Mouse (Mus musculus) gastrocnemius, adult 8-10 months (tissue): ENCODE measurements around the gene Zkscan3. TPM values are rescaled to one million over a fixed set of nuclear protein-coding genes. Genes with fewer than 3 reads are reported as not detected.

Experiments
- DNase-seq, 2 experiments: peaks; one replicate each; pipeline ENCODE4 v3.0.0; 2022; ENCODE audit warnings: low spot score in 2 of 2
- microRNA-seq: library from miRNA; unstranded; fragments of <30 nt; microRNA quantifications from one replicate; pipeline ENCODE4 v1.2.0, GENCODE M21; 2022
- total RNA-seq, 4 experiments: library from RNA; stranded (reverse); gene quantifications; 2 replicates each; pipeline ENCODE4 v1.2.4; 2022

Gene Zkscan3
- total RNA-seq, 4 experiments from 2014 or later: 11.5 to 13.3 (median 12.1) TPM

- DNase-seq: no peak
These were observed 5.1 kb downstream of the Zkscan3 start for GRCm38 (mm10) chr13:21397486-21397885.

GRCm38 (mm10) chr13:21396048-21396447, 6.5 kb downstream of the Zkscan3 start:
- peak in 1 of 2 experiments; percentile 4 for DNase-seq

- DNase-seq: no peak
These were observed 6.9 kb downstream of the Zkscan3 start for GRCm38 (mm10) chr13:21395623-21396022.

- no peak for DNase-seq
These were observed 7.3 kb downstream of the Zkscan3 start for GRCm38 (mm10) chr13:21395211-21395610.

- no peak for DNase-seq
These were observed 24.8 kb downstream of the Zkscan3 start for GRCm38 (mm10) chr13:21377773-21378172.

GRCm38 (mm10) chr13:21372700-21373099, 29.9 kb downstream of the Zkscan3 start:
- DNase-seq: no peak

- no peak for DNase-seq
These were observed 35.9 kb downstream of the Zkscan3 start for GRCm38 (mm10) chr13:21366635-21367034.

- no peak for DNase-seq
These were observed 38.8 kb downstream of the Zkscan3 start for GRCm38 (mm10) chr13:21363719-21364118.

GRCm38 (mm10) chr13:21362621-21363248, 39.8 kb downstream of the Zkscan3 start, which contains the start of gene Zscan12:
Zscan12 (plus strand) TSS chr13:21362820.
- DNase-seq: peak; percentile 77 to 88

- DNase-seq: no peak
These were observed 52.0 kb downstream of the Zkscan3 start for GRCm38 (mm10) chr13:21350593-21350992.

- DNase-seq: no peak
These were observed 55.9 kb downstream of the Zkscan3 start, which contains the start of gene Olfr1367 for GRCm38 (mm10) chr13:21346610-21347009. Olfr1367 (plus strand) TSS chr13:21346910.

Small RNA genes within 50 kb of the gene (microRNA-seq; reads per million reads assigned to microRNA genes)
- gene Mir1896 (not detected), gene Mir6942 (not detected)

Other genes with a start within 250 kb of the Zkscan3 start
- 10 to 100 TPM; 22.7 to 27.5 (median 25.3) TPM for gene Trim27, start 223.3 kb downstream of the Zkscan3 start, total RNA-seq
- gene Gpx5, start 110.0 kb downstream of the Zkscan3 start, total RNA-seq: not detected
- not detected for gene Gpx6, start 90.6 kb downstream of the Zkscan3 start, total RNA-seq
- gene Olfr1367, start 55.8 kb downstream of the Zkscan3 start, total RNA-seq: not detected
- 10 to 100 TPM in 1 of 4 experiments, 1 to 10 TPM in 3; 7.7 to 10.5 (median 8.5) TPM for gene Zscan12, start 39.9 kb downstream of the Zkscan3 start, total RNA-seq
- under 1 TPM in 3 of 4 experiments, not detected in 1; 0.36 to 0.53 (median 0.46) TPM for gene Pgbd1, start 38.3 kb upstream of the Zkscan3 start, total RNA-seq
- gene Zscan26, start 51.0 kb upstream of the Zkscan3 start, total RNA-seq: 10 to 100 TPM; 12.9 to 15.9 (median 14.5) TPM
- under 1 TPM in 3 of 4 experiments, not detected in 1; 0.19 to 0.22 (median 0.20) TPM for gene Nkapl, start 65.8 kb upstream of the Zkscan3 start, total RNA-seq
- gene Zkscan4, start 76.2 kb upstream of the Zkscan3 start, total RNA-seq: 1 to 10 TPM in 1 of 4 experiments, under 1 TPM in 3; 0.27 to 1.1 (median 0.43) TPM
- not detected for gene Gm10065, start 76.7 kb upstream of the Zkscan3 start, total RNA-seq
- 10 to 100 TPM; 20.3 to 26.8 (median 22.2) TPM for gene AK157302, start 92.5 kb upstream of the Zkscan3 start, total RNA-seq
- gene Gm11273, start 98.7 kb upstream of the Zkscan3 start, total RNA-seq: 100 to 1,000 TPM in 1 of 4 experiments, 10 to 100 TPM in 3; 74.4 to 112 (median 87.3) TPM
- 1 to 10 TPM; 4.6 to 9.3 (median 7.2) TPM for gene Zkscan8, start 128.4 kb upstream of the Zkscan3 start, total RNA-seq
- not detected for gene Olfr1366, start 140.1 kb upstream of the Zkscan3 start, total RNA-seq
- gene Olfr1535, start 157.1 kb upstream of the Zkscan3 start, total RNA-seq: not detected
- not detected for gene Olfr1364, start 179.0 kb upstream of the Zkscan3 start, total RNA-seq
- gene Olfr1362, start 211.3 kb upstream of the Zkscan3 start, total RNA-seq: not detected
- gene Olfr11, start 239.8 kb upstream of the Zkscan3 start, total RNA-seq: not detected